Mouse (Mus musculus) intestine, embryonic 16.5 days (tissue): ENCODE measurements around the gene Nubp1. TPM values are rescaled to one million over a fixed set of nuclear protein-coding genes. Genes with fewer than 3 reads are reported as not detected.

Experiments used
- ATAC-seq: fragments of 200-750 bp; cut with Nextera tagmentation; 2 replicates; pipeline ENCODE4 v1.8.0; 2017; ENCODE audit warnings: moderate TSS enrichment, moderate library complexity
- H3K27ac ChIP-seq: fragments of 300-500 bp; sonication (generic); 2 replicates; pipeline ENCODE4 v1.5.1; 2014; ENCODE audit warnings: mild to moderate bottlenecking, low read length
- H3K27me3 ChIP-seq: fragments of 300-500 bp; sonication (generic); replicated peaks from 2 replicates; pipeline ENCODE4 v1.6.1; 2014; ENCODE audit warnings: low read length, control low read depth, mixed read lengths; ENCODE audit not compliant: control insufficient read depth, insufficient read depth
- H3K36me3 ChIP-seq: fragments of 300-500 bp; sonication (generic); 2 replicates; pipeline ENCODE4 v1.6.1; 2014; ENCODE audit warnings: low read length, control low read depth; ENCODE audit not compliant: control insufficient read depth, insufficient read depth
- H3K4me1 ChIP-seq: fragments of 300-500 bp; sonication (generic); 2 replicates; pipeline ENCODE4 v1.6.1; 2014; ENCODE audit warnings: low read length, control low read depth, mixed read lengths; ENCODE audit not compliant: control insufficient read depth, insufficient read depth
- H3K4me2 ChIP-seq: fragments of 300-500 bp; sonication (generic); 2 replicates; pipeline ENCODE4 v1.6.1; 2014; ENCODE audit warnings: low read depth, low read length, control low read depth
- H3K4me3 ChIP-seq: fragments of 300-500 bp; sonication (generic); 2 replicates; pipeline ENCODE4 v1.5.1; 2014; ENCODE audit warnings: mild to moderate bottlenecking, low read length
- H3K9ac ChIP-seq: fragments of 300-500 bp; sonication (generic); 2 replicates; pipeline ENCODE4 v1.6.1; 2014; ENCODE audit warnings: low read depth, low read length
- H3K9me3 ChIP-seq: fragments of 300-500 bp; sonication (generic); 2 replicates; pipeline ENCODE4 v1.6.1; 2016; ENCODE audit warnings: low read length, control low read depth; ENCODE audit not compliant: control insufficient read depth
- WGBS: fragments of 180-500 bp; shearing (Covaris S2); extraction: QIAGEN DNeasy Blood & Tissue Kit; methylation state at CpG from one replicate; pipeline ENCODE4 v1.1.7; 2014; 5-methylcytosine and 5-hydroxymethylcytosine counted together
- polyA plus RNA-seq: library from polyadenylated mRNA; unstranded; fragments of >200 nt; fragmentation: Nextera tagmentation; extraction: Ambion mirVana; gene quantifications from 2 replicates; pipeline ENCODE4 v1.2.1, GENCODE M21; 2015

Gene Nubp1
- polyA plus RNA-seq, 1 experiment from 2014 or later: 52.0 TPM

DNA sequence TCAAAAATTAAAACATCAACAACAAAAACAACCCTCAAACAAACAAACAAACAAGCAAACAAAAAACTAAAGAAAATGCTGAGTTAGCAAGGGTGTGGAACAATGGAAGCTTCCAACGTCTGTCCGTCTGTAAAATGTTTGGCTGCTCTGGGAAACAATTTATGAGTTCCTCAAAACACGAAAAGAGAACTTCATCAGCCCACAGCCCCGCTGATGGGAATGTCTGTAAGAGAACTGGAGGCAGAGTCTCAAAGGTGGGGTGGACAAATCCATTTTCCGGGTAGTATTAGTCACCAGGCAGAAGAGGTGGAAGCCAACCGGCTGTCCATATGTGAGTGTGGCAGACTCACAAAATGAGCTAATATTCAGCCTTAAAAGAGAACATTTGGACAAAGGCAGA lies 29.6 kb downstream of the Nubp1 start:
- no peaks in the 10 kb centered on the region for H3K9me3 ChIP-seq
- WGBS: 81% methylated on average over 6 of the region's 6 CpGs
- no peak overlapping the region for H3K4me3 ChIP-seq
- no peak overlapping the region for H3K4me2 ChIP-seq
- ATAC-seq: no peak
- H3K36me3 ChIP-seq: no peaks in the 10 kb centered on the region
- H3K9ac ChIP-seq: no peak overlapping the region
- no peaks in the 10 kb centered on the region for H3K27me3 ChIP-seq
- no peaks in the 10 kb centered on the region for H3K4me1 ChIP-seq
- no peak overlapping the region for H3K27ac ChIP-seq

DNA sequence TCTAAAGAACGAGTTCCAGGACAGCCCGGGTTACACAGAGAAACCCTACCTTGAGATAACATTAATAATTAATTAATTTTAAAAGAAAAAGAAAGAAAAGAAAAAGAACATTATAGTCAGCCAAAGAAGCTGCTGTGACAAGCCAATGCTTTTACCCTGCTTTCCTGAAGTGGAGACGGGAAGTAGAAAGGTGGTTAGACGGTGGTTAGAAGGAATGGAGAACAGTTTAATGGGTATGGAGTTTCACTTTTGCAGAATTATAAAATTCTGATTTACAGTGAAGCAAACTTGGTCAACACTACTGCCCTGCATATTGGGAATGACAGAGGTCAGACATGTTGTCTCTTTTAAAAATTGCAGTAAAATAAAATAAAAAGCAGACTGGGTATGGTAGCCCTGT lies 30.0 kb downstream of the Nubp1 start:
- Histone ChIP-seq H3K27me3 (no peaks in the 10 kb centered on the region), H3K9ac (no peak overlapping the region), H3K4me2 (no peak overlapping the region), H3K36me3 (no peaks in the 10 kb centered on the region), H3K4me3 (no peak overlapping the region), H3K27ac (no peak overlapping the region), H3K9me3 (no peaks in the 10 kb centered on the region), H3K4me1 (no peaks in the 10 kb centered on the region)
- WGBS: 86% methylated on average over 4 of the region's 4 CpGs
- no peak for ATAC-seq

DNA sequence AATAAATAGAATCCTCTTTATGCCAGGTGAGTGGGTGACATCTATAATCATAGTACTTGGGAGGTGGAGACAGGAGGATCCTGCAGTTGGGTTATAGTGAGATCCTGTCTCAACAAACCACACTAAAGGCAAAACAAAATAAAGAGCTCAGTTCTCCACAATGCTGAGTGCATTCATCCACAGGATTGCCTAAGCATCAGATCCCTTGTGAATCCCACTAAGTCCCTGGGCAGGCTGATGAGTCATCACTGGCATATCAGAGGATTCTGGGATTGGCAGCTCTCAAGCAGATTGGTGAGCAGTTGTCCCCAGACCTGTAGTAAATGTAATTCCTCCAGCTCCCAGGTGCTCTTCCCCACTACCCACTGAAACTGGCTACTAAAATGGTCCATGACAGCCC lies 32.0 kb downstream of the Nubp1 start:
- Histone ChIP-seq H3K4me2 (no peak overlapping the region), H3K27ac (no peak overlapping the region), H3K4me3 (no peak overlapping the region), H3K36me3 (no peaks in the 10 kb centered on the region), H3K9ac (no peak overlapping the region), H3K4me1 (peaks cover 4% of the 10 kb centered on the region; the same call in 1 of the 2 replicates), H3K9me3 (no peaks in the 10 kb centered on the region), H3K27me3 (no peaks in the 10 kb centered on the region)
- ATAC-seq: no peak

DNA sequence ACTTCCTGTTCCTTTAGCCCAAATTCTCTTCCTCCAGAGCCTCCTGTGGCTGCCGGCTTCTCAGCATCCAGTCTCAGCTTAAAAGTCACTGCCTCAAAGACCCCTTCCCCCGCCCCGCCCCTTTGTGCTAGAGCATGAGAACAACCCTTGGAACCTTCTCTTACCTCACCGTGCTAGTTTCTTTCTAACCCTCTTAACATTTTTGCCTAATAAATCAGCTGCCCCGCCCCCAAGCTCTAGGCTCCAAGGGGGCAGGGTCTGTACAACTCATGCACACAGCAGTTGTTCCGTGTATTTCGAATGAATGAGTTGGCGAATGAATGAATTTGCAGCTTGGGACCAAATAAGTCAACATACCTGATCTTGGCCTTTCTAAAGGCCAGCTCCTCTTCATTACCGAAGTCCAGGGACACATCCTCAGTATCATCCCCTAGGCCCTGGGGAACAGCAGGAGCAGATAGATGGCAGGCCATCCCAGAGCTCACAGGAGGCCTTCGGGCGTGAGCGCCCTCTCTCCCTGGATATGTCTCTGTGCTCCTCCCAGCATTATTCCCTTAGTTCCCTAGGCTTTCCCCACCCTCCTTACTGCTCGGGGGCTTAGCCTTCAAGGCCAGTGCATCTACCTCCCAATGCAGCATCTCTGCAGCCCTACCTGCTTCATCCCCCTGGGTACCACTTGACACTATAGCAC lies 35.0 kb downstream of the Nubp1 start:
- peak; percentile 45 for ATAC-seq
- peak overlapping the region; percentile 66 for H3K9ac ChIP-seq
- WGBS: 26% methylated on average over 13 of the region's 13 CpGs
- H3K27me3 ChIP-seq: no peaks in the 10 kb centered on the region
- no peaks in the 10 kb centered on the region for H3K9me3 ChIP-seq
- H3K4me1 ChIP-seq: peaks cover 4% of the 10 kb centered on the region; the same call in 1 of the 2 replicates
- no peak overlapping the region for H3K27ac ChIP-seq
- H3K36me3 ChIP-seq: no peaks in the 10 kb centered on the region
- peak overlapping the region; percentile 48 for H3K4me3 ChIP-seq
- peak overlapping the region; percentile 59 for H3K4me2 ChIP-seq

DNA sequence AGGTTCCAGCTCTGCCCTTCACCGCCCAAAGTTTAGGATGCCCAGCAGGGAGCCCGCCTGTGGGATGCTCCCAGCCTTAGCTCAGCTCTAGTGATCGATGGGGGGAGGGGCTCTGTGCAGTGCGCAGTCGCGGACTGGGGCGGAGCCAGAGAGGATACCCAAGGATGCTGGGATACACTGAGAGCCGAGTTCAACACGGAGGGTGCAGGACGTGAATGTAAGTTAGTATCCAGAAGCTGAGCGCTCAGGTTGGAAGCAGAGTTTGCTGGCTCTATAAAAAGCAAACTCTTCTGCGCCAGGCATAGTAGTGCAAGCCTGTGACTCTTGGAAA lies 35.5 kb downstream of the Nubp1 start, which contains the start of gene Tvp23a:
TSS of gene Tvp23a (minus strand) at position 99 of the 331 bp plus-strand sequence.
- Histone ChIP-seq H3K9ac (peak within 1 kb of the TSS; percentile 66), H3K27me3 (no peaks in the 10 kb centered on the region), H3K4me1 (peaks cover 5% of the 10 kb centered on the region; the same call in 1 of the 2 replicates), H3K36me3 (no peaks in the 10 kb centered on the region), H3K4me3 (peak within 1 kb of the TSS; percentile 48), H3K4me2 (peak within 1 kb of the TSS; percentile 59), H3K9me3 (no peaks in the 10 kb centered on the region), H3K27ac (no peak within 1 kb of the TSS)
- ATAC-seq: peak; percentile 82
- 4% methylated on average over 12 of the region's 12 CpGs for WGBS

DNA sequence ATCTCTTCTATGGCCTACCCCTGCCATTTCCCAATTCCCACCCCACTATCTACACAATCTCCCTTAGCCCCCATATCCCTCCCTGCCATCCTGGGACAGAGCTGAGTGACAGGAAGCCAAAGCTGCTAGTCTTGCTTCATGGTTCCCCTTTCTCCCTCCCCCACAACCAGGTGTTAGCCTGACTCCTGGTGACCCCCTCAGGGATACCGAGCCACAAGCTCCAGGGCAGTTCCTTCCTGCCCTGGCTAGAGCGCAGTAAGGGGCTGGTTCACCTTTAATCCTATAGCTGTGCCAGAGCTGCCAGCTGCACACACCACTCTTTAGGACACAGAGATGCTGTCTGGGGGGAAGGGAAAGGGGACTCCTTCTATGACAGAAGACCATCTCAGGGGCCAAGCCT lies 36.0 kb downstream of the Nubp1 start:
- Histone ChIP-seq H3K27me3 (no peaks in the 10 kb centered on the region), H3K27ac (no peak overlapping the region), H3K9ac (peak overlapping the region; percentile 54; the same call in 1 of the 2 replicates), H3K9me3 (no peaks in the 10 kb centered on the region), H3K4me2 (peak overlapping the region; percentile 59; the same call in 1 of the 2 replicates), H3K4me1 (peaks cover 10% of the 10 kb centered on the region), H3K4me3 (peak overlapping the region; percentile 48), H3K36me3 (no peaks in the 10 kb centered on the region)
- ATAC-seq: no peak
- WGBS: 69% methylated on average over 2 of the region's 2 CpGs

DNA sequence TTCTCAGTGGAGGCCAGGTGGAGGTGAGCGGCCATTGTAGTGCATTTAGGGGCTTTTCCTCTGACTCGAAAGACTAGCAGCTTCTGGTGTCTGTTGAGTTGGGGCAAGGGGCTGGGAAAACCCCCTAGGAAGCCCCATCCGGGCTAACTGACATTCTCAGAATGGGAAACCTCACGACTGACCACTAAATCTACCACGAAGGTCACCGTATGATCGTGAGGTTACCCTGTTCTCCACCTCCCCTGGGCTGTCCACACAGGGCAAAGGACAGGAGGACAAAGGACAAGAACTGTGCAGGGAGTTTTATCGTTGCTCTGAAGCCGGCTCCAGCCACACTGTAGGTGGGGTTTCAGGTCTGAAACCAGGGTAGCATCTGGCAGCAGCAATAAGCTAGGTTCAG lies 37.2 kb downstream of the Nubp1 start:
- H3K9ac ChIP-seq: no peak overlapping the region
- H3K9me3 ChIP-seq: no peaks in the 10 kb centered on the region
- H3K27ac ChIP-seq: no peak overlapping the region
- WGBS: 83% methylated on average over 9 of the region's 9 CpGs
- H3K4me1 ChIP-seq: peaks cover 11% of the 10 kb centered on the region
- 0 out of 2 replicates have a peak, but pooled peaks have one; percentile 22 for ATAC-seq
- no peak overlapping the region for H3K4me2 ChIP-seq
- H3K36me3 ChIP-seq: no peaks in the 10 kb centered on the region
- no peak overlapping the region for H3K4me3 ChIP-seq
- no peaks in the 10 kb centered on the region for H3K27me3 ChIP-seq

DNA sequence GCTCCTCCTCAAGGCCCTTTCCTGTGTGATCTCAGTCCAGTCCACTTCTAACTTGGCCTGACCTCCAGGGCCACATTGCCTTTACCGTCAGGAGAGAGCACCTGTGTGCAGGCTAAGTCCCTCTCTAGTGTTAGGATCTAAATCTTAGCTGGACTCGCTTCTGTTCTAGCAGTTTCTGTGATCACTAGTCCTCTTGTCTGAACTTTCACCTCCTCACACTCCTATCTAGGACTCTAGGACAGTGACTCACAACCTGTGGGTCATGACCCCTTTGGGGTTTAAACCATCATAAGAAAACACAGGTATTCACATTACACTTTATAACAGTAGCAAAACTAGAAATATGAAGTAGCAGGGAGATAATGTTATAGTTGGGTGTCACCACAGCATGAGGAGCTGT lies 40.2 kb downstream of the Nubp1 start:
- Histone ChIP-seq H3K4me1 (peaks cover 13% of the 10 kb centered on the region), H3K9me3 (no peaks in the 10 kb centered on the region), H3K4me2 (no peak overlapping the region), H3K27ac (0 out of 2 replicates have a peak overlapping the region, but pooled peaks have one; percentile 42), H3K27me3 (no peaks in the 10 kb centered on the region), H3K36me3 (no peaks in the 10 kb centered on the region), H3K9ac (no peak overlapping the region), H3K4me3 (no peak overlapping the region)
- ATAC-seq: no peak
- WGBS: 76% methylated on average over 2 of the region's 2 CpGs

DNA sequence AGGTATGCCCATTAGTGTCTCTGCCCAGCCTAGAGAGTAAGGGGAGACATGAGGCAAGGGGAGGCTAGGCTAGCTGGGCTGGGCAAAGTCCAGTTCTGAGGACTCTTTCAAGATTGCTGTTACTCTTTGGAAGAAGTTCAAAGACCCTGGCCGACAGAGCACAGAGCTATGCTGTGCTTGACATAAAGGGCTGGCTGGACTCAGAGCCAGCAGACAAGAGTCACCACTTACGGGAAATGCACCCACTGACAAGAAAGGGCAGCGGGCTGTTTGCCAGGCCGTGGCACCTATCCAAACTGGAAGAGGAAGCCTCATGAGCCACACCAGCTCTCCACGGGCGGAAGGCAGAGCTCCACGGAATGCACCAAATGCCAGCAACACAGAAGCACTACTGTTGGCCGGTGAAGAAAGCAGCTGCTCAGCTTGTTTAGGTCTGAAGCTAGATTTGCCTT lies 40.7 kb downstream of the Nubp1 start:
- Histone ChIP-seq H3K9me3 (no peaks in the 10 kb centered on the region), H3K4me1 (peaks cover 12% of the 10 kb centered on the region), H3K4me3 (no peak overlapping the region), H3K4me2 (no peak overlapping the region), H3K27me3 (no peaks in the 10 kb centered on the region), H3K36me3 (no peaks in the 10 kb centered on the region), H3K9ac (no peak overlapping the region), H3K27ac (peak overlapping the region; percentile 42; the same call in 1 of the 2 replicates)
- WGBS: 47% methylated on average over 8 of the region's 8 CpGs
- peak; percentile 61 for ATAC-seq
